Comparison of ENCODE assay signal across 7 mouse cellular contexts in genomic region chrX:162871734-162872517, GRCm38 (mm10). TPM values are rescaled to one million over a fixed set of nuclear protein-coding genes. Genes with fewer than 3 reads are reported as not detected.
DNase-seq lines count a peak whose midpoint lies in the region; ATAC-seq and TF ChIP-seq lines count a peak whose summit lies in the region.

No protein-coding gene starts in this region.

- no peaks in the 10 kb centered on the region for H3K4me1 ChIP-seq in kidney, postnatal 0 days (replicated peaks; ENCODE audit: insufficient read depth, low read length)
- H3K4me1 ChIP-seq in kidney, embryonic 16.5 days (ENCODE audit: insufficient read depth, low read length) = no peaks in the 10 kb centered on the region
- no peaks in the 10 kb centered on the region; a peak in 1 of 4 replicates for H3K4me1 ChIP-seq in MEL (ENCODE audit: control insufficient read depth in 1 of 2, insufficient read depth in 2 of 2, low read length in 2 of 2)
- H3K4me1 ChIP-seq in liver, embryonic 14.5 days (replicated peaks; ENCODE audit: control insufficient read depth in 2 of 2, insufficient read depth in 2 of 2, low read length in 1 of 2) = no peaks in the 10 kb centered on the region

- no peak overlapping the region for H3K4me3 ChIP-seq in kidney, postnatal 0 days (replicated peaks; ENCODE audit: low read depth, low read length)
- no peak overlapping the region for H3K4me3 ChIP-seq in kidney, embryonic 16.5 days (ENCODE audit: low read length)
- H3K4me3 ChIP-seq in C2C12 (ENCODE audit: insufficient read depth, poor library complexity, severe bottlenecking) (no peak overlapping the region), MEL (ENCODE audit: control insufficient read depth in 1 of 2, insufficient read depth in 1 of 2, low read depth in 2 of 2, low read length in 2 of 2) (no peak overlapping the region)
- H3K4me3 ChIP-seq in liver, embryonic 14.5 days (ENCODE audit: insufficient read depth in 1 of 2, low read depth in 2 of 2, low read length in 2 of 2) = no peak overlapping the region

- TF ChIP-seq CTCF in kidney, postnatal 0 days (IDR thresholded peaks at IDR 0.05; ENCODE audit: low read depth) = peak; percentile 69
- TF ChIP-seq CTCF in C2C12 (IDR thresholded peaks at IDR 0.05; ENCODE audit: control insufficient read depth, insufficient read depth, insufficient read length) = peak; percentile 14
- peak; percentile 90 to 98 (median 96) for TF ChIP-seq CTCF in MEL (IDR thresholded peaks at IDR 0.05 in 2 of 3, conservative IDR thresholded peaks at IDR 0.05 in 1 of 3; ENCODE audit: control insufficient read depth in 1 of 3, insufficient read depth in 1 of 3, low read depth in 2 of 3, low read length in 3 of 3, poor library complexity in 1 of 3, severe bottlenecking in 1 of 3)
- TF ChIP-seq CTCF in liver, embryonic 14.5 days (IDR thresholded peaks at IDR 0.05; ENCODE audit: low read depth) = peak; percentile 88

- no peak overlapping the region for H3K27ac ChIP-seq in kidney, postnatal 0 days
- no peak overlapping the region for H3K27ac ChIP-seq in kidney, embryonic 16.5 days (ENCODE audit: low read length)
- no peak overlapping the region for H3K27ac ChIP-seq in MEL (ENCODE audit: control insufficient read depth, low read depth, low read length)
- H3K27ac ChIP-seq in liver, embryonic 14.5 days = no peak overlapping the region

- H3K9ac ChIP-seq in kidney, postnatal 0 days (ENCODE audit: low read depth, low read length) = no peak overlapping the region
- H3K9ac ChIP-seq in kidney, embryonic 16.5 days (replicated peaks; ENCODE audit: low read length) = no peak overlapping the region
- no peak overlapping the region for H3K9ac ChIP-seq in MEL (ENCODE audit: control insufficient read depth, low read depth, low read length, poor library complexity, severe bottlenecking)
- H3K9ac ChIP-seq in liver, embryonic 14.5 days (replicated peaks) = no peak overlapping the region

- 0 out of 2 replicates have a peak, but pooled peaks cover 4% of the 10 kb centered on the region for H3K36me3 ChIP-seq in kidney, postnatal 0 days (ENCODE audit: insufficient read depth, low read length)
- 0 out of 2 replicates have a peak, but pooled peaks cover 3% of the 10 kb centered on the region for H3K36me3 ChIP-seq in kidney, embryonic 16.5 days (ENCODE audit: insufficient read depth, low read length)
- H3K36me3 ChIP-seq in C2C12 (ENCODE audit: control insufficient read depth, insufficient read depth) (peaks cover 13% of the 10 kb centered on the region), MEL (ENCODE audit: control insufficient read depth in 1 of 2, insufficient read depth in 2 of 2, low read length in 2 of 2) (peaks cover 0 to 14% of the 10 kb centered on the region in 2 experiments; a peak in 2 of 4 replicates)
- H3K36me3 ChIP-seq in liver, embryonic 14.5 days (replicated peaks; ENCODE audit: control insufficient read depth, insufficient read depth, low read depth) = no peaks in the 10 kb centered on the region; the same call in 1 of the 2 replicates

- no peak for ATAC-seq in kidney, postnatal 0 days (replicated peaks; ENCODE audit: low FRiP score, low read depth)
- ATAC-seq in kidney, embryonic 16.5 days (ENCODE audit: low FRiP score, low TSS enrichment) = no peak
- no peak for ATAC-seq in liver, embryonic 14.5 days (ENCODE audit: insufficient read depth)

- H3K79me2 ChIP-seq in C2C12 (ENCODE audit: control insufficient read depth, insufficient read depth) (no peaks in the 10 kb centered on the region), MEL (ENCODE audit: control insufficient read depth, insufficient read depth, low read length, poor library complexity) (no peaks in the 10 kb centered on the region)

- no peak for TF ChIP-seq EP300 in MEL (IDR thresholded peaks at IDR 0.05; ENCODE audit: low read depth in 1 of 2, low read length in 2 of 2)
- no peak for TF ChIP-seq EP300 in liver, embryonic 14.5 days (IDR thresholded peaks at IDR 0.05; ENCODE audit: low read depth)

- no peak overlapping the region for H3K4me2 ChIP-seq in kidney, postnatal 0 days (ENCODE audit: low read length)
- no peak overlapping the region for H3K4me2 ChIP-seq in kidney, embryonic 16.5 days (replicated peaks; ENCODE audit: low read depth, low read length)
- H3K4me2 ChIP-seq in liver, embryonic 14.5 days (ENCODE audit: low read depth) = no peak overlapping the region

- TF ChIP-seq POLR2A in MEL (IDR thresholded peaks at IDR 0.05; ENCODE audit: control insufficient read depth in 1 of 2, insufficient read depth in 1 of 2, low read depth in 1 of 2, low read length in 2 of 2, poor library complexity in 1 of 2) = no peak

- peak; percentile 4 for DNase-seq in kidney, postnatal 0 days (ENCODE audit: low spot score)
- peak; percentile 64 for DNase-seq in MEL (ENCODE audit: low read depth, low spot score)
- DNase-seq in embryo, embryonic 10.5 days (ENCODE audit: low spot score) = peak; percentile 38
- DNase-seq in liver, embryonic 14.5 days (ENCODE audit: low read depth in 3 of 3, low spot score in 3 of 3) = no peak
- peak; percentile 38 for DNase-seq in testis, postnatal 14 days (ENCODE audit: low spot score)

- no peaks in the 10 kb centered on the region for H3K9me3 ChIP-seq in kidney, postnatal 0 days (replicated peaks; ENCODE audit: low read length)
- H3K9me3 ChIP-seq in kidney, embryonic 16.5 days (ENCODE audit: low read length) = no peaks in the 10 kb centered on the region
- no peaks in the 10 kb centered on the region for H3K9me3 ChIP-seq in MEL (replicated peaks; ENCODE audit: insufficient read depth, low read length)
- no peaks in the 10 kb centered on the region for H3K9me3 ChIP-seq in liver, embryonic 14.5 days (ENCODE audit: control insufficient read depth, low read length)

- H3ac ChIP-seq in C2C12 (ENCODE audit: control insufficient read depth, insufficient read length, low read depth) = no peak overlapping the region

- peak; percentile 71 for TF ChIP-seq RAD21 in MEL (IDR thresholded peaks at IDR 0.05; ENCODE audit: low read depth, low read length)

- H3K79me3 ChIP-seq in C2C12 (ENCODE audit: low read depth) = no peaks in the 10 kb centered on the region

- WGBS in kidney, postnatal 0 days = 40% methylated on average over 4 of the region's 4 CpGs
- WGBS in kidney, embryonic 16.5 days = 41% methylated on average over 4 of the region's 4 CpGs
- 33% methylated on average over 4 of the region's 4 CpGs for WGBS in liver, embryonic 14.5 days (ENCODE audit: insufficient replicate concordance)

- H3K27me3 ChIP-seq in kidney, postnatal 0 days (ENCODE audit: insufficient read depth, low read length) = no peaks in the 10 kb centered on the region
- peaks cover 3% of the 10 kb centered on the region; the same call in 1 of the 2 replicates for H3K27me3 ChIP-seq in kidney, embryonic 16.5 days (ENCODE audit: insufficient read depth, low read length)
- H3K27me3 ChIP-seq in C2C12 (ENCODE audit: control insufficient read depth, insufficient read depth, insufficient read length) (no peaks in the 10 kb centered on the region), MEL (ENCODE audit: control insufficient read depth in 1 of 2, insufficient read depth in 2 of 2, low read length in 2 of 2) (no peaks in the 10 kb centered on the region)
- no peaks in the 10 kb centered on the region for H3K27me3 ChIP-seq in liver, embryonic 14.5 days (ENCODE audit: control insufficient read depth, insufficient read depth, low read length)

TF ChIP-seq in C2C12, 6 proteins besides CTCF, POLR2A, EP300 and RAD21 (continues in another document):
- no peak for TF ChIP-seq MYOG (IDR thresholded peaks at IDR 0.05; ENCODE audit: control insufficient read depth, extremely low read depth, insufficient read length)
- TF ChIP-seq FOSL1 (IDR thresholded peaks at IDR 0.05; ENCODE audit: insufficient read depth, low read length, poor library complexity, severe bottlenecking) = no peak
- no peak for TF ChIP-seq CEBPB (IDR thresholded peaks at IDR 0.05; ENCODE audit: low read depth)
- TF ChIP-seq MYOD1 (IDR thresholded peaks at IDR 0.05; ENCODE audit: control insufficient read depth, insufficient read length, low read depth) = no peak

TF ChIP-seq in MEL, 35 proteins besides CTCF, POLR2A, EP300 and RAD21:
- TF ChIP-seq MYC (IDR thresholded peaks at IDR 0.05; ENCODE audit: low read depth, low read length) (no peak), ZC3H11A (IDR thresholded peaks at IDR 0.05; ENCODE audit: low read depth, low read length) (peak; percentile 63), SMC3 (IDR thresholded peaks at IDR 0.05; ENCODE audit: low read depth, low read length) (peak; percentile 81)

RNA-seq across cellular contexts. Expression of gene Syap1, which starts 16.3 kb away (rescaled TPM):
- polyA plus RNA-seq in kidney, postnatal 0 days (2015; fragmentation: Nextera tagmentation; extraction: Ambion mirVana) = 58.7 and 62.3 TPM in 2 replicates
- polyA plus RNA-seq in kidney, embryonic 16.5 days (2015; fragmentation: Nextera tagmentation; extraction: Ambion mirVana) = 42.5 and 44.0 TPM in 2 replicates
- polyA plus RNA-seq in C2C12 (2012; fragmentation: generic; extraction: Trizol) (9.4 TPM), MEL (2012; ENCODE audit: insufficient read depth in 1 of 2, insufficient read length in 2 of 2, low read depth in 1 of 2, low replicate concordance in 2 of 2, missing spikeins in 1 of 2) (10 to 100 TPM in 1 of 2 experiments, not detected in 1; 19.1 TPM)
- total RNA-seq in MEL (2012; rRNA removed) = 14.8 and 15.6 TPM in 2 replicates
- 3.9 and 6.6 TPM in 2 replicates for polyA plus RNA-seq in liver, embryonic 14.5 days (2012; rRNA removed)
- polyA plus RNA-seq in liver, embryonic 14.5 days (2014; fragmentation: Nextera tagmentation; extraction: Ambion mirVana) = 13.2 and 14.5 TPM in 2 replicates

RNA-seq across cellular contexts. Expression of gene Ctps2, which starts 29.1 kb away (rescaled TPM):
- polyA plus RNA-seq in kidney, postnatal 0 days (2015; fragmentation: Nextera tagmentation; extraction: Ambion mirVana) = 83.8 and 90.5 TPM in 2 replicates
- 95.8 and 104 TPM in 2 replicates for polyA plus RNA-seq in kidney, embryonic 16.5 days (2015; fragmentation: Nextera tagmentation; extraction: Ambion mirVana)
- 19.8 TPM for polyA plus RNA-seq in C2C12 (2012; fragmentation: generic; extraction: Trizol)
- 31.6 and 31.8 TPM in 2 replicates for total RNA-seq in MEL (2012; rRNA removed)
- 10 to 100 TPM in 1 of 2 experiments, not detected in 1; 31.0 TPM for polyA plus RNA-seq in MEL (2012; ENCODE audit: insufficient read depth in 1 of 2, insufficient read length in 2 of 2, low read depth in 1 of 2, low replicate concordance in 2 of 2, missing spikeins in 1 of 2)
- polyA plus RNA-seq in liver, embryonic 14.5 days (2012; rRNA removed) = 9.7 and 11.4 TPM in 2 replicates
- polyA plus RNA-seq in liver, embryonic 14.5 days (2014; fragmentation: Nextera tagmentation; extraction: Ambion mirVana) = 37.6 and 38.1 TPM in 2 replicates

RNA-seq across cellular contexts. Expression of gene Txlng, which starts 42.7 kb away (rescaled TPM):
- polyA plus RNA-seq in kidney, postnatal 0 days (2015; fragmentation: Nextera tagmentation; extraction: Ambion mirVana) = 11.9 TPM in 2 replicates
- polyA plus RNA-seq in kidney, embryonic 16.5 days (2015; fragmentation: Nextera tagmentation; extraction: Ambion mirVana) = 15.2 and 15.3 TPM in 2 replicates
- polyA plus RNA-seq in C2C12 (2012; fragmentation: generic; extraction: Trizol) = 1.6 TPM
- total RNA-seq in MEL (2012; rRNA removed) = 22.4 and 24.3 TPM in 2 replicates
- 100 to 1,000 TPM in 1 of 2 experiments, 10 to 100 TPM in 1; 28.8 to 115 TPM for polyA plus RNA-seq in MEL (2012; ENCODE audit: insufficient read depth in 1 of 2, insufficient read length in 2 of 2, low read depth in 1 of 2, low replicate concordance in 2 of 2, missing spikeins in 1 of 2)
- 3.5 and 5.4 TPM in 2 replicates for polyA plus RNA-seq in liver, embryonic 14.5 days (2012; rRNA removed)
- polyA plus RNA-seq in liver, embryonic 14.5 days (2014; fragmentation: Nextera tagmentation; extraction: Ambion mirVana) = 6.2 and 7.1 TPM in 2 replicates

Comparison
In these comparisons a context has a peak if more than half of its experiments do, and no peak if none do; other contexts are left out.
1. DNase-seq: peak in kidney, postnatal 0 days (single experiment), MEL (single experiment), embryo, embryonic 10.5 days (single experiment) and testis, postnatal 14 days (single experiment); none in liver, embryonic 14.5 days (0 of 3).
2. CTCF ChIP-seq: peak in every context shown above with its lines; median percentile 96 in MEL; 88 in liver, embryonic 14.5 days; 69 in kidney, postnatal 0 days; 14 in C2C12.